Mouse (Mus musculus) lung, postnatal 0 days (tissue): ENCODE measurements around the gene Lactbl1.

Source experiments
- CTCF ChIP-seq: IDR thresholded peaks from 2 replicates; pipeline ENCODE4 v1.5.1; 2016; ENCODE audit warnings: antibody characterized with exemption, mild to moderate bottlenecking
- EP300 ChIP-seq: IDR thresholded peaks from 2 replicates; pipeline ENCODE4 v1.6.1; 2016; ENCODE audit warnings: antibody characterized with exemption, mild to moderate bottlenecking, control low read depth

GRCm38 (mm10) chr4:136622388-136622787 lies at the start of gene Lactbl1:
- no peak for TF ChIP-seq CTCF
- no peak for TF ChIP-seq EP300
